Mouse (Mus musculus): ENCODE results near the gene Map3k14.
"Not testable (repeated sequence)": the region's sequence is repeated elsewhere in the genome, so short reads cannot be mapped to it uniquely, and the experiment has no call there.

Map3k14 gene

DNA sequence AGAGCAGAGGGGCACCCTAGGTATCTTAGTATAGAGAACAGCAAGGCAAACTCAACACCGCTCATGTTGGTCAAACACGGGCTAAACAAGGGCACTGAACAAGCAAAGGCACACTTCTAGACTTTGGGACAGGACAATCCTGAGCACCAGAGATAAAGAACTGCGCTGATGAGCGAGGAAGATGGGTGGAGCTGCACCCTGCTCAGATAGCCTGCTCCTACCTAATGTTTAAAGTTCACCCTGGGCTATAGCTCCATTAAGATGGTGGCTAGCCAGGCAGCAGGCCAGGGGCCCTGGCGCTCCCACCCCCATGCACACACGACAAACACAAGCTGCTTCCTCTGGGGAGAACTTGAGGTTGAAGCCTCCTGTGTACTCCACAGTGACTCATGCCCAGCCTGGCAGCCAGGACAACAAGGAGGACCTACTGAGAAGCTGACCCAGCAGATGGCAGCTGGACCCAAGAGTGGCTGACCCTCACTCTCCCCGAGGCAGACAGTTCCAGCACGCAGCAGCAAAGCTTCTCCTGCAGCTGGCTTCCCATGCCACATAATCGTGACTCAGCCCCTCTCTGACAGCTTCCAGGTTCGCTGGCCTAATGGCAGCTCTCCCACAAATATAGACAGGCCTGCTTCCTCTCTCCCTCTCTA is 21.1 kb downstream of the Map3k14 start:
- DNase-seq, result no peak

DNA sequence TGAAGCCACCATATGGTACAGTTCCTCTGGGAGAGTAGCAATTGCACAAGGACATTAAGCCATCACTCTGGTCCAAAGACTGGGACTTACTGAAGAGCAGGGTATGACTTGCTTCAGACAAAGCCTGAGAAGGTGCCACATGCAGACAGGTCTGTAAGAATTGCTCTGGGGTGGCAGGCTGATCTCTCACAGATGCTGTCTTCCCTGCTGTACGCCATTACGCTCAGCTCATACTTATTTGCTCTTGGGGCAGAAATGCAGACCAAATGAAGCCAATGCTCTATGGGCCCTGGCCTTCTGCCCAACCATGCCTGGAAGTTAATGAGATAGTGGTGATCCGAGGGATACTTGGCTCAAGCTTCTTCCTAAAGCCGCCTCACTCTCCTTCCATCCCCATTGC is 22.4 kb downstream of the Map3k14 start:
- no peak for DNase-seq

DNA sequence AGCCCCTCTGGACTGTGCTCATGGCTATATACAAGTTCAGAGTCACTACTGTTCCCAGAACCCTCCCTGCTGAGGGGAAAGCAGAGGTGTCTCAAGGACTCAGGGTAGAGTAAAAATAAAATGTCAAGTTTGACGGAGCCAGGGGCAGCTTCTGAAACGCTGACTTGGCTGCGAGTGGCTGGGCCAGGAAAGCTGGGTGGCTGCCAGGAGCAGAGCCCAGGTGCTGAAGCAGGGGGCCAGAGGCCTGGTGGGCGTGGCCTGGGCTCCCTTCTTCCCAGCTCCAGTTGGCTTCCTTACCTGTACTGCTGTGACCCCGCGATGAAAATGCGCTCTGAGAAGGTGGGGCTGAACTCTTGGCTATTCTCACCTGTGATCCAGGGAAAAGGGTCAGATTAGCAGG is 26.5 kb downstream of the Map3k14 start:
- DNase-seq, result peak; percentile 70

DNA sequence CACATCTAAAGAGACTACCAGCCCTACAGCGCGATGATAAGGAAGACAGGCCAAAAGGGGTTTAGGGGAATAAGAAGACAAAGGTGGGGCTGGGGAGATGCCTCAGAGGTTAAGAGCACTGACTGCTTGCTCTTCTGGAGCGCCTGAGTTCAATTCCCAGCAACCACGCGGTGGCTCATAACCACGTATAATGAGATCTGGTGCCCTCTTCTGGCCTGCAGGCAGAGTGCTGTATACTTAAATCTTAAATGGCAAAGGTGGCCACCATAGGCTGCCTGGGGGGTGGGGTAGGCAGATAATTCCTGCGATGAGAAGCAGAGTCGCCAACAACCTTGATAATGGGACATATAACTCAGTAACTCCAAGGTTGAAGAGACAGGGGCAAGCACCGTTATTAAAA is 29.5 kb downstream of the Map3k14 start:
- DNase-seq, result no peak

DNA sequence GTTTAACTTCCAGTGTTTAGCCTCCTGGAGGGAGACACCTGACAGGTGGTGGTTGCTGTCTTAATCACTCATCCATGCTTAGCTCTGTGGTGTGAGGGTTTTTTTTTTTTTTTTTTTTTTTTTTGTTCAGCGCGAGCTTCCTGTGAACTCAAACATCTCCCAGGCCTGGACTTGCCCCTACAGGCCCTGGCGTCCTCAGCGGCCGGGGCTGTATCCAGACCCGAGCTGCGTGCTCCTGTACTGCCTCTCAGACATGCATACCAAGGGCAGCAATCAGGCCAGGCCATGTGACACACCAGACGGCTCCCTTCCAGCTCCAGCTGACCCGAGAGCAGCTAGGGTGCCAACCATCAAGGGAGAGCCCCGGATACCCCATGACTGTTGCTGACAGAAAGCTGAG is 30.4 kb downstream of the Map3k14 start:
- DNase-seq, result peak; percentile 37

DNA sequence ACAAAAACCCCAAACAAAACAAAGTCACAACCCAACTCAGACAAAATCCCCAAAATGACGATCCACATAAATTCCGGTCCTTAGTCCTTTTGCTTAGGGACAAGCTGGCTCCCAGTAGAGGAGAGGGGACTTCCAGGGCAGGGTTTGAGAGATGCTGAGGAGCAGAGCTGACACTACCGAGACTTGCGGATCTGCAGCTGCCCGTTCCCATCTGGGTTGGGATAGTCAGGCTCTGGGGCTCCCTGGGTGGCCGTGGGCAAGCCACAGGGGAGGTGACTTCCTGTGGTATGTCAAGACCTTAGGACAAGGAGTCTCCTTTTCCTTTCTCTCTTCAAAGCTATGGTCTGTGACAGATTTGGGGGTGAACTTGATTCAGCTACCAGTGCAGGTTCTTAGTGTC is 30.8 kb downstream of the Map3k14 start:
- DNase-seq, result no peak

DNA sequence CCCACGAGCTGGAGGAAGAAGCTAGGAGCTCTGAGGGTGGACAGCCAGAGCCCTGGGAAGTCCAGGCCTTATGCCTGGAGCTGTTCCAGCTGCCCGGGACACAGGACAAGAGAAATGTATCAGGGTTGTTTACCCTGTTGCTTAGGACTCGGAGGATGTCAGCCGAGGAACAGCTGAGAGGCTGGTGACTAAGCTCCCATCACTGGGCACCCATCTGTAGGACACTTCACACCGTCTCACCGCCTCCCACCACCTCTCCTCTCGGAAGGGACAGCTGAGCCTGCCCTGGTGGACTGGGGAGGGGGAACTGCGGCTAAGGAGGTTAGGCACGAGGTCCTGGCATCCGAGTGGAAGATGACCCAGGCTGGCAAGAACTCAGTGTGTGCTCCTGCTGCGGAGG is 31.6 kb downstream of the Map3k14 start:
- no peak for DNase-seq

DNA sequence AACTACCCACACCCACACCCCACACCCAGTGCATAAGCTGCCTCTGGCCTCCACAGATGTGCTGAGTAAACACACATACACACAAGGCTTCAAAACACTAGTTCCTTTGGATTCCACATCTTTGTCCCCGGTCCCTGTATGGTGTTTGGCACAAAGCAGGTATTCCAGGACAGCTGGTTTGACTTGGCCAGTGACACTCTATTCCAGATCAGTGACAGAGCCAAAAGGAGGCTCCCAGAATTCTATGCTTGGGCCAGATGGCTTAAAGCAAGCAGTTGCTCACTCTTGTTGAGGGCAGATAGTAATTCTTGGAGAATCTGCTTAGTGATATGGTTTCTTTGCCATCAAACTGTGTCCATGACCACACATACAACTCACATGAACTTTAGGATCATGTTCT is 32.8 kb downstream of the Map3k14 start:
- no peak for DNase-seq

DNA sequence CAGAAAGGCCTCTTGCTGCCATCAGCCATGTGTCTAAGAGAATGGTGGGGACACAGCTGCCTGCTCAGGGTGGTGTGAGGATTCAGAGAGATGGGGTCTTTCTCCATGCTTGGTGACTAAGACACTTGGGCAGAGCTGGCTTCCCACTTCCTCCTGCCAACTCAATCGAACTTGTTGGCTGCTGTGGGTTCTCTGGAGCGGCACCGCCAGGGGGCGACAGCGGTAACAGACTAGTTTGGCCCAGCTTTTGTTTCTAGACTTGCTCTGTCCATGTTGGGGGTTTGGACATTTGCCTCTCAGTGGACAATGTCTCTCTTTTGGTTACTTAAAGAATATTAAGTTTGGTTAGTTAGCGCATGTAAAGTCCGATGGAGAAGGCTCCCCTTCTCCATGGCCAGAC is 34.3 kb downstream of the Map3k14 start:
- peak; percentile 88 for DNase-seq

DNA sequence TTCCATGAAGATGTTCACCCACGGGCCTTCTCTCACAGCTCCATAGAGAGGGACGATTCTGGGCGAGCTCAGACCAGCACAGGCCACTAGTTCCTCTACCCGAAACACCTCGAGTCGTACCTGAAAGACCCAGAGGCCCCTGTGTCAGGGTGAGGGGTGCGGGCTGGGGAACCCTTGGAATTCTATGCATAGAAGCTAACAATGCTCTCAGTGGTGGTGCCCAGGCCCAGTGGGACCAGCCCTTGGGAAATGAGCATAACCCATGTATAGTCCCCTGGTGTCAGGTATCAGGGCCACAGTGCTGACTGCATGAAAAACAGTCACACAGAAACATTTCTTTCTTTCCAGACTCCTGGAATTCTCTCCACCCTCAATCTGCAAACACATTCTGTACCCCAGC is 35.9 kb downstream of the Map3k14 start:
- no peak for DNase-seq

DNA sequence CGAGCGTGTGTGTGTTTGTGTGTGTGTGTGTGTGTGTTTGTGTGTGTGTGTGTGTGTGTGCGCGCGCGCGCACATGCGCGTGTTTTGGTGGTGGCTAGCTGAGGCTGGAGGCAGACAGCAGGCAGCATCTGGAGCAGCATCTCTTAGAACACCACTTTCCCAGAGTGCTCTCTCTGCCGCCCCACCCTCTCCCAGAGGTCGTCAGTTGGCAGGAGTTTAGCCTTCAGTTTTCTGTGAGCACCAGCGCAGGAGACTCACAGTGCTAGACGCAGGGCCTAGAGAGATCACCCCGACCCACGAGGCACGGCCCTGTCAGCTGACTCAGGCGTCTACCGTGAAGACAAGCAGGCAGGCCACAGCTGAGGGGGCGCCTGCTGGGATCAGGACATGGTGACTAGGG is 36.6 kb downstream of the Map3k14 start:
- no peak for DNase-seq

DNA sequence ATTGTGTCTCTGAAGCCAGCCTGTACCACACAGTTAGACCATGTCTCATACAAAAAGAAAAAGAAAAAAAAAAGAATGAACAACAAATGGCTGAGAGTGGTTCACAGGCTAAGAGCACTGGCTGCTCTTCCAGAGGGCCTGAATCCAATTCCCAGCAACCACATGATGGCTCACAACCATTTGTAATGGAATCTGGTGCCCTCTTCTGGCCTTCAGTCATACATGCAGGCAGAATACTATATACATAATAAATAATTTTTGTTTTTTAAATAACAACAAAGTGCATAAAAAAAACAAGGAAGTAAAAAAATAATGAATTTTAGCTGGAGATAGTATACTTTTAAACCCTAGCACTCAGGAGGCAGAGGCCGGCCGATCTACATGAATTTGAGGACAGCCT is 37.7 kb downstream of the Map3k14 start:
- DNase-seq, result no peak

DNA sequence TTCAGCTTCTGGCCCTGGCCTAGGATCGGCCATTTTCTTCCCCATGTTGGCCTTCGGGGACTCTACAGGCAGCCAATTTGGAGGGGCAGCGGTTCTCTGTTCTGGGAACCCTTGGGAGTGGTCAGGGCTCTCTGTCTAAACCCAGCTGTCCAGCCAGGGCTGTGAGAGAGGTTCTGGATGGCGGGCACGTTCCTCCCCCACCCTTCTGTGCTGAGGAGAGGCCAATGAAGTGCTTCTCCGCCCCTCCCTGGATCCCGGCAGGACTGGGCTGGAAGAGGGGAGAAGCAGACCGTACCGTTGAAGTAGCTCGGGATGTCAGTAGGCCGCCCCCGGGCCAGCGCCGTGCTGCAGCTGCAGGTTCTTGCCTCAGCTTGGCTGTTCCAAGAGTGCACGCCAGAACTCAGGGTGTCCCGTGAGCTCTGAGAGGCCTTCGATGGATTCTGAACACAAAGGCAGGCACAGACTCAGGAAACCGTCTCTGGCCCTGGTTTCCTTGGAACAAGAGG is 43.3 kb downstream of the Map3k14 start:
- no peak for DNase-seq

DNA sequence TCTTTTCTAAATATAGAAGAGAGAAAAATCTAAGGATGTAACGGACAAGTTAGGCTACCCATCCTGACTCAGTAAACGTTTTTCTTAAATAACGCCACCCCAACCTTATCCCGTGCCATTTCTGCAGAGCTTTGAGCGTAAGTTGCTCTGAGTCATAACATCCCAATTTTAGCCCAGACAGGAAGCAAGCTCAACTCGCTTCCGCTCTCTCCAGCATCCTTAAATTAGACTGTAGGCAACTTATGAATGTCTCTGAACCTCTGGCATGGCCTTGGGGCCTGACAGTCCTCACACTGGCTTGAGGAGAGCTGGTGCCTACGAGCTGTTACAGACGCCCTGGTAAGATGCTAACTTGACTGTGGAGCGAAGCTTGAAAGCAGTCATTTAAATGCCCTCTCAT is 43.8 kb downstream of the Map3k14 start:
- no peak for DNase-seq

DNA sequence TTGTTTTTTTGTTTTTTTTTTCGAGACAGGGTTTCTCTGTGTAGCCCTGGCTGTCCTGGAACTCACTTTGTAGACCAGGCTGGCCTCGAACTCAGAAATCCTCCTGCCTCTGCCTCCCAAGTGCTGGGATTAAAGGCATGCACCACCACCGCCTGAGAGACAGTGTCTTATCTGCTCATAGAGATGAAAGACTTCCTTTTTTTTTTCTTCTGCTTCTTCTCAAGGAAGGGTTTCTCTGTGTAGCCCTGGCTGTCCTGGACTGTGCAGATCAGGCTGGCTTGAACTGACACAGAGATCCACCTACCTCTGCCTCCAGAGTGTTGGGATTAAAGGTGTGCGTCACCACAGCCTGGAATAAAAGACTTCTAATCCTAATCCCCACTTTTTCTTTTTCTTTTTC is 44.6 kb downstream of the Map3k14 start:
- DNase-seq, result not testable (repeated sequence)

DNA sequence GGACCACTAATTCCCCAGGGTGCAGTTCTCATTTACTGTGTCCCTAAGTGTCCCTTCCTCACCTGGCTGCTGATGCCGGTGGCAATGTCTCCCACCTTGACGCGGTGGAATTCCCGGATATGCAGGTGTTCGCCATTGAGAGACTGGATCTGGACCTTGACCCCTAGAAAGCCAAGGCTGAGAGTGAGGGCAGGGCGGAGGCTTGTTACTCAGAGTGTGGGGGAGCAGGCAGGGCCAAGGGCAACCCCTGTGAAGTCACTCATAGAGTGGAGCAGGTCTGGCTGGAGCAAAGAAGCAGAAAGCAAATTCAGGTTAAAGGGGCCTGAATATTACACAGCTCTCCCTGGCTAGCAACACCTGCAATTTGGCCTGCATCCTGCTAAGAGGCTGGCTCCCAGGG is 45.8 kb downstream of the Map3k14 start:
- DNase-seq, result no peak

DNA sequence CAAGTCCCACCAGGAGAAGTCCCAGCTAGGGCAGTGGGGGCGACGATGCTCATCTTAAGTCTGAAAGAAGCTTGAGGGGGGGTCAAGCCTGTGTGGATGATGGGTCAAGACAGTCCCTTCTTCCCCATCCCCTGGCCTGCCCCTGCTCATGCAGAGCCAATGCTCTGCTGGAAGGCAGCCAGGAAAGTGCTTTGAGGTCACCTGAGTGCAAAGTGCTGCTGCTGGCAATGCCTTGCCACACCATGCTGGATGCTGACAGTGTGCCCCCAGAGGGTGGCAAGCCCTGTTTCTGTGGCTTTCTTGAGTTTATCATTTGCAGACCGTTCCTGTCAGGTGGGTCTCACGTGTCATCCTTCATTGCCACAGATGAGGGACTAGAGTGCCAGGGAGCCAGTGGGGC is 47.3 kb downstream of the Map3k14 start:
- no peak for DNase-seq

DNA sequence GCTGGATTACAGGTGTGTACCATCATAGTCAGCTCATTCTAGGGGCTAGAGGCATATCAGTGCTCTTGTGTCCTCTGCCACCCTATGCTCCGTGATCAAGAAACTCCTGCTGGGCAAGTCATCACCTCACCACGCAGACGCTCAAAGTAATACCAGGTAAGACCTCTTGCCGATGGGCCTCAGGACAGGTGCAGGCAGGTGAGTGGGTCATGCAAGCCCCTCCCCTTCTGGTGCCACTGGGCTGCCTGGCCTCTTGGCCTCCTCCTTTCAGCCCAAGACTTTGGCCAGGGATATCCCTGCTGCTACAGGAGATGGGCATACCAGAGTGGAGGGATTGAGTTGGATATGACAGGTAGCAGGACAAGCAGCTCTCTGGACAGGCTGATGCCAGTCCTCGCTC is 48.0 kb downstream of the Map3k14 start:
- DNase-seq, result no peak

DNA sequence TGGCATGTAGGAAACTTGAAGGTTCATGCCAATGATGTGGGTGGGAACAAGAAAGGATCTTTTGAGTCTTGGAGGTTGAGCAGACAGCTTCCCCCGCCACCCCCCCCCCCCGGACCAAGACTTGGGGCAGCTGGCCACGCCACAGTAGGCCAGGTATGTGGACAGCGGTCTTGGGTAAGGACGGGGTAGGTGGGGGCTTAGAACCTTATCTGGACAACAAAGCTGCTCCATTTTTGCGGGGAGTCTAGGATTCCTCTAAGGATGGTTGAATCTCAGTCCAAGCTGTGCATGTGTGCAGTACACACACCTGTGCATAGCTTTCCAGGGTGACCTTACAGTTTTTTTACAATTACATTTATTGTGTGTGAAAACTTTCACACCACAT is 48.8 kb downstream of the Map3k14 start:
- no peak for DNase-seq

DNA sequence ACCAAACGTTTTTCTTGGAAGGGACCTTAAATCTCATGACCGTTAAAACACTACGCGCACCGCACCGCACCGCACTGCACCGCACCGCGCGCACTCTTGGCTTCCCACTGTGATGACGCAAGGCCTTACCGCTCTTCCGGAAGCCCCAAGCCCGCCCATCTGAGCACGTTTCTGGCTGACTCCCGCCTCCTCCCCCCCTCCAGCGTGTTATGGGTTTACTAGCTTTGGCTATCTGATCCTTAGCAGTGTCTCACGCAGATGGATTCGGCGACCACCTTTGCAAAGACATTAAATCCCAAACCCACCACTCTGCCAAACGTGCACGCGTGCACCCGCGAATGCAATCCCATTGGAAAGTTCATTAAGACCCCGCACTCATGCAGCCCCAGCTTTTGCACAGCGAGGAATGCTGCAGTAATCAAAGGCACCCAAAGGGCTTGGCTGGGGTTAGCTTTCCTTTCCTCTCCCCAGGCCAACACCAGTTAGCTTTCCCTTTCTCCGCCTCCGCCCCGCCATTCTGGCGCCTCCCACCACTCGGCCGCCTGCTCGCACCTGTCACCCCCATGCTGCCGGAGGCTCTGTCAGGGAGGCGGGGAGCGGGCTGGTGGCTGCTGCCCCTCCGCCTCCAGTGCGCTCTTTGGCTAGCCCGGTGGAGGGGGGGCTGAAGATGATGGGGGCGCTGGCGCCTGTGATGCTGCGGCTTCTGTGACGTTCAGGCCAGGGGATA is 49.3 kb downstream of the Map3k14 start, which contains the start of gene Spata32:
Gene Spata32 (minus strand): TSS at position 643 of the 727 bp plus-strand sequence.
- DNase-seq, result peak; percentile 55

DNA sequence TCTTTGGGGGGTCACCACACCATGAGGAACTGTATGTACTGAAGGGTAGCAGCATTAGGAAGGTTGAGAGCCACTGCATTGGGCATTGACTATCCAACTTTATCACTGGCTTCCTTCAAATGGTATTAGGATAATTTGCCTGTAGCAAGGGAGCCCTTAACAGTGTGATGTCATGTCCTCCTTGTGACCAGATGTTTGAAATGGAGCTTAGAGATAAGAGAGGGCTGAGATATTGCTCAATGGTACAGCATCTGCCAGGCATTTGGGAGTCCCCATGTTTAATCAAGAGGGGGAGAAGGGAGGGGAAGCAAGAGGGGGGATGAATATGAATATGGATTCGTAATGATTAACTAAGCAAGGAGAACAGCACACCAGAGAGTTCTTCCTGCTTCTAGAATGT is 51.9 kb downstream of the Map3k14 start:
- DNase-seq, result no peak

DNA sequence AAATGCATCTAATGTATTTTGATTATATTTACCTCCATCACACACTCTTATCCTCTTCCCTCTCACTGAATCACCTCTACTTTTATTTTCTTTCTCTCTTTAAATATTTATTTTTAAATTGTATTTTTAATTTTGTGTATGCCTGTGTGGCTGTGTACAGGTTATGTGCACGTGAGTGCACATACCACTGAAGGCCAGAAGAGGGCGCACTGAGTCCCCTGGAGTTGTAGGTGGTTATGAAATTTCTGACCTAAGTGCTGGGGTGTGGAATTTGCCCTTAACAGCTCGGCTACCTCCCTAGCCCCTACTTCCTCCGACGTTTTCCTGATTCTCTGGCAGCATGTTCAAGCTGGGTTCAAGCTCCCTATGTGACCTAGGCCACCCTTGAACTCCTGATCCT is 53.6 kb downstream of the Map3k14 start:
- DNase-seq, result no peak

DNA sequence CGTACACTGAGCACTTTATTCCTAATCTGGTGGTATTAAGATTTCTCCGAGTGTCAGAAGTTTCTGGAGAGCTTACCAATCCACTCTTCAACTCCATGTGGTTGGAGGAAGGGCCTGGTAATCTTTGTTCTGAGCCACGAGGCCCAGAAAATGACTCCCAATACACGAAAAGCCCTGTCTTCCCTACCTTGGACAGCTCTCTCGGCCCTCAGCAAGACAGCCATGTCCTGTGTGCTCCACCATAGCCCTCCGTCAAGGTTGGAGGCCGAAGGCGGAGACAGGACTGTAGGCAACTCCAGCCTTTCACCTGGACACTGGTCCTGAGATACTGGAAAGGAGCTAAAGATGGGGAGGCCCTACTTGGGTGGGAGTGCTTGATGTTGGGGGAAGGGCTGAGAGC is 57.0 kb downstream of the Map3k14 start:
- no peak for DNase-seq

DNA sequence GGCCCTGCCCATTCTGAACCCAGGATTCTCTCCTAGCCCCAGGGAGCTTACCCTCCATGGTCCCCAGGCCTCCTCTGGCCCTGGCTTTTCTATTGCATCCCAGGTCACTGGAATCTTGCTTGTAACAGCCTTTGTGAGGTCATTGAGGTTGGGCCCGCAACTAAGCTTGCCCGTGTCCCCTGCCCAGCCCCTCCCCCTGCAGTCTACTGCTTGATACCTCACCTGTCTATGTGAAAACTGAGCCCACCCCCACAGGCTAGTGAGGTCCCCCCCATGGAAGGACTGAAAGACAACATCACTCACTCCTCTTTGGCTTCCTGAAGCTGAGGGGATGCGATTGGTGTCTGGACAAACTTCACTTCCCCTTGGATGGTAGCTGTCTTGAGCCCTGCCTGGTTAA is 58.8 kb downstream of the Map3k14 start, which contains the start of gene 1700023F06Rik:
Gene 1700023F06Rik (minus strand): TSS at position 101 of the 400 bp plus-strand sequence.
- no peak for DNase-seq

DNA sequence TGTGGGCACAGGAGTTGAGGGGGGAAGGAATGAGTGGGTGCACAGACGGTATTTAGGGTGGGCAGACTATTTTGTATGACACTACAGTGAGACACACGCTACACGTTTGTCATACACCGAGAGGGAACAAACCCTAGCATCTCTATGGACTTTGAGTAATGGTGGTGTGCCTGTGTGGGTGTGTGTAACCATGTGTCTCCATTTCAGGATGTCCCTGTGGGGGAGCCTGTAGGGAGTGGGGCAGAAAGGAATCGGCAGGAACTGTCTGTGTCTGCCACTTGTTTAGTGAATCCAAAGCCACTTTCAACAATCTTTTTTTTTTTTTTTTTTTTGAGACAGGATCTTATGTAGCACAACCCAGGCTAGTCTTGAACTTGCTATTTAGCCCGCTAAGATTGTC is 61.1 kb downstream of the Map3k14 start:
- no peak for DNase-seq
